Mouse (Mus musculus): ENCODE data around the gene Gsg1. TPM values are rescaled to one million over a fixed set of nuclear protein-coding genes. Genes with fewer than 3 reads are reported as not detected.

The Gsg1 gene
- polyA plus RNA-seq, 1 experiment from 2014 or later: 0.41 TPM

DNA sequence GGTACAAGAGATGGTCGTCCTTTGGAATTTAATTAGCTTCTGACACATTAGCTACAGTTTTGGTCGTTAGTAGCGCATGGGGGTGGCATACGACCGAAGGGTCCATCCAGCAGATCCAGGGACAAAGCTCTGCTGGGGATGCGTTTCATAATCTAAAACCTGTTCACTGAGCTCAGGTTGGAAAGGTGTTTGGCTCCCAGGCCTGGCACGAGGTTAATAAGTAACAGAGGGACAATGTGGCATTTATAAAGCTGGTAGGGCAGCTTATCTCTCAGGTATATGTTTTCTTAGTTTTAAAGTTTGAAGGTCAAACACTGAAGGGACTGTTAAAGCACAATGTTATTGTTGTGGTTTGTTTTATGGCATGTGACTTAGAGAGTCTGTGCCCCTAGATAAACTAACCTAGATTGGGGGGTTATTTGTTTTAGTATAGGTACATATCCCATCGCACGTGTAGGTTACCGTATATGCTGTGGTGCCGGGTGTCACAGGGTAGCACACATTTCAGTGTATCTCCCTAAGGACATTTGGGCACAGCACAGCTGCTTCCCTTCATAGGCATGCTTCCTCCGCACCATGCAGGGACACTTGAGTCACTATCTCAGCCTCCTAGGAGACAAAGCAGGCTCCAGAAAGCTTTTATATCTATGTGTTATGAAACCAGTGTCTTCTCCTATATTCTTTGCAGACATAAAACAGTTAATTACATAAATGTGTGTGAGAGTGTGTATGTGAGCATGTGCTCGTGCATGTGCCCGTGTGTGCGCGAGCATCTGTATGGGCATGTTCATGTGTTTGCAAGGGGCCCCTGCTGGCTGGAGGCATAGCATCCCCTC is 53.8 kb downstream of the Gsg1 start:
- Histone ChIP-seq H3K27ac (peak overlapping the region; percentile 80), H3K9ac (no peak overlapping the region), H3K27me3 (replicated peaks) (no peaks in the 10 kb centered on the region), H3K9me3 (no peaks in the 10 kb centered on the region), H3K36me3 (no peaks in the 10 kb centered on the region), H3K4me3 (replicated peaks) (no peak overlapping the region), H3K4me2 (replicated peaks) (peak overlapping the region; percentile 92), H3K4me1 (replicated peaks) (0 out of 2 replicates have a peak, but pooled peaks cover 10% of the 10 kb centered on the region)
- peak; percentile 86 for ATAC-seq
- WGBS: 61% methylated on average over 16 of the region's 16 CpGs

DNA sequence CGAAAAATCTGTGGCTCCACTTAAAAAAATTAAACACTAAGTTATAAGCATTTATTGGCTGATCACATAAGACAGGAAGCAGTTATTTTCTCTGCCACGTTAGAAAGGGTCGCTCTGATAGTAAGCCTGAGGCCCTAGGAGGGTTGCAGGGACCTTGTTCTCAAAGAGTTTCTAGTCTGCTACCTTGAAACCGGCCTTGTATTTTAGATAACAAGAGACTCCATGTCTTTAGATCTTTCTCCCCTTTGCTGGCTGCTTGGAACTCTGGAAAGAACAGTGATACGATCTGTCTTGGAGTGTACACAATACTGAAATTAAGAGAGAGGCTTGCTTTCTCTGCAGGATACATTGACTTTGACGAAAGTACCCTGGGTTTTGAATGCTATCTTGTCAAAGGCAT is 55.4 kb downstream of the Gsg1 start:
- ATAC-seq: no peak
- Histone ChIP-seq H3K4me3 (replicated peaks) (peak overlapping the region; percentile 80), H3K27me3 (replicated peaks) (no peaks in the 10 kb centered on the region), H3K4me1 (replicated peaks) (0 out of 2 replicates have a peak, but pooled peaks cover 10% of the 10 kb centered on the region), H3K9ac (no peak overlapping the region; the same call in 1 of the 2 replicates), H3K36me3 (no peaks in the 10 kb centered on the region), H3K27ac (peak overlapping the region; percentile 80; the same call in 1 of the 2 replicates), H3K4me2 (replicated peaks) (peak overlapping the region; percentile 92), H3K9me3 (no peaks in the 10 kb centered on the region)
- 33% methylated on average over 6 of the region's 6 CpGs for WGBS

DNA sequence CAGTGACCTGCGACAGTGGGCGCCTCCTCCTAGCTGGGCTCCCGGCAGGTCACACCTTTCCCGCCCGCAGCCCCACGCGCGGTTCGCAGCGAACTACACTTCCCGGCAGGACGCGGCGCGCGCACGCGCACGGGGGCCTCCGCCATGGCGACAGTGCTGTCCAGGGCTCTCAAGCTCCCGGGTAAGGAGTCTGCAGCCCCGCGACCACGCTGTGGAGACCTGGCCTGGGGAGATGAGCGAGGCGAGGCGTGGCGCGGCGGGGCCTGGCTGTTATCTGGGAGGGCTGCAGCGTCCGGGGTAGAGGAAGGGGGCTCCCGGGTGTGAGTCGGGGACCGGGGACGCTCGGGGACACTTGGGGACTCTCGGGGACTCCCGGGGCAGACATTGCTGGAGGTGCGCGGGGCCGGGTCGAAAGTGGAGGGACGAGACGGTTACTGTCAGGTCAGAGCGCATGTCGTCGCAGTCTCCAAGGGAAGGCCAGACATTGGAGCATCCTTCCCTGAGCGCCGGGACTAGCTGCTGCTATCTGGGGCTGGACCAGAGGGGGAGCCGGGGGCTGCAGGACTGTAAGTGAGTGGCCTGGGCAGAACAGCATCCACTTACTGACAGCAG is 56.1 kb downstream of the Gsg1 start, which contains the start of the genes Fam234b and Hebp1:
Gene Fam234b (plus strand): TSS at position 57 of the 612 bp plus-strand sequence.
Gene Hebp1 (minus strand): TSS at position 102 of the 612 bp plus-strand sequence.
- peak within 1 kb of the TSS; percentile 92 for H3K4me2 ChIP-seq (replicated peaks)
- peak within 1 kb of the TSS; percentile 76 for H3K9ac ChIP-seq
- under 1% methylated on average over 52 of the region's 52 CpGs for WGBS
- peak within 1 kb of the TSS; percentile 80; the same call in 1 of the 2 replicates for H3K27ac ChIP-seq
- H3K9me3 ChIP-seq: no peaks in the 10 kb centered on the region
- H3K36me3 ChIP-seq: no peaks in the 10 kb centered on the region
- H3K27me3 ChIP-seq (replicated peaks): no peaks in the 10 kb centered on the region
- peak within 1 kb of the TSS; percentile 80 for H3K4me3 ChIP-seq (replicated peaks)
- ATAC-seq: peak; percentile 80
- 0 out of 2 replicates have a peak, but pooled peaks cover 10% of the 10 kb centered on the region for H3K4me1 ChIP-seq (replicated peaks)

DNA sequence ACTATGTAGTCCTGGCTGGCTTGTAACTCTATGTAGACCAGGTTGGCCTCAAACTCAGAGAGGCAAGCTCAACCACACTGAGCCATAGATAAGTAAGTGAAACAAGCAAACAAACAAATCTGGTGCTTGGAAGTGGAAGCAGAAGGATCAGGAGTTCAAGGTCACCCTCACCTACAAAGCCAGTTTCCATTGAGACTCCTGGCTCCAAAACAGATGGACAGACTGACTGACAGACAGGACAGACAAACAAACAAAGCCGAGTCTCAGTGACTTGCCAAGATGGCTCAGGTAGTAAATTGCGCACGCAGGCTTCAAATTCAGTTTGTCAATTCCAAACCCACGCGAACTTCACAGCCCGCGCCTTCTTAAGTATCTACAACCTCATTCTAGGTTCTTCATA is 56.7 kb downstream of the Gsg1 start:
- Histone ChIP-seq H3K4me3 (replicated peaks) (peak overlapping the region; percentile 80), H3K4me2 (replicated peaks) (peak overlapping the region; percentile 92), H3K27ac (peak overlapping the region; percentile 80; the same call in 1 of the 2 replicates), H3K36me3 (no peaks in the 10 kb centered on the region), H3K9ac (peak overlapping the region; percentile 76), H3K9me3 (no peaks in the 10 kb centered on the region), H3K27me3 (replicated peaks) (no peaks in the 10 kb centered on the region), H3K4me1 (replicated peaks) (0 out of 2 replicates have a peak, but pooled peaks cover 10% of the 10 kb centered on the region)
- no peak for ATAC-seq
- WGBS: 15% methylated on average over 7 of the region's 7 CpGs

DNA sequence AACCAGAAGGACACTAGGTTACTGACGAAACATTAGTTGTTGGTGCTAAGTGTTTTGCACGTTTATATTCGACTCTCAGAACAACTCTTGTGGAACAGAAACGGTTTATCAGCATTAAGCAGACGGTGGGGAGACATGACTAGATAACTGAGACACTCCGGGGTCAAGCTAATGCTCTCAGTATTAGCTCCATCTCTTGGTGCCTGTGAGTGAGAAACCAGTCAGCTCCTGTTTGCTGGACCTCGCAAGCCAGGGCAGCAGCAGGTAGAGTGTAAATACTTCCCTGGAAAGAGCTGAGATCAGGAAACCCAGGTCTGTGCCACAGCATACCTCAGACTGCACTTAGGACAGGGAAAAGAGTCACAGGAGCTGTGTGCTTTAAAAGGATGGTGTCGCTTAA is 57.4 kb downstream of the Gsg1 start:
- H3K9ac ChIP-seq: no peak overlapping the region

DNA sequence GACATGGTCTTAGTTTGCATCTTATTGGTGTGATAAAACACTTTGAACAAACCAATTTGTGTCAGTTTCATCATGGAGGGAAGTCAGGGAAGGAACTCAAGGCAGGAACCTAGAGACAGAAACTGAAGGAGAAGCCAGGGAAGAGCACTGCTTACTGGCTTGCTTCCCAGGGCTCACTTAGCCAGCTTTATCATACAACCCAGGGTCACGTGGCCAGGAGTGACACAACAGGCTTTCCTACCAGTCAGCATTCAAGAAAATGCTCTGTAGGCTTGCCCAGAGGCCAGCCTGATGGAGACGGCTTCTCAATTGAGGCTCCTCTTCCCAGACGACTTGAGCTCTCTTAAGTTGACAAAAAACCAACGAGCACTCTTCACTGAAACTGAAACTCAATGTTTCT is 59.2 kb downstream of the Gsg1 start:
- Histone ChIP-seq H3K4me1 (replicated peaks) (no peaks in the 10 kb centered on the region), H3K4me3 (replicated peaks) (no peak overlapping the region), H3K27me3 (replicated peaks) (no peaks in the 10 kb centered on the region), H3K27ac (no peak overlapping the region), H3K4me2 (replicated peaks) (no peak overlapping the region), H3K36me3 (no peaks in the 10 kb centered on the region), H3K9ac (no peak overlapping the region), H3K9me3 (no peaks in the 10 kb centered on the region)
- no peak for ATAC-seq
- WGBS: 75% methylated on average over 4 of the region's 4 CpGs

More for the DNA sequence above, 57.4 kb downstream of the Gsg1 start:
- Histone ChIP-seq H3K4me2 (replicated peaks) (0 out of 2 replicates have a peak overlapping the region, but pooled peaks have one; percentile 6), H3K9me3 (no peaks in the 10 kb centered on the region), H3K4me3 (replicated peaks) (no peak overlapping the region), H3K4me1 (replicated peaks) (0 out of 2 replicates have a peak, but pooled peaks cover 8% of the 10 kb centered on the region), H3K27ac (no peak overlapping the region), H3K36me3 (no peaks in the 10 kb centered on the region), H3K27me3 (replicated peaks) (no peaks in the 10 kb centered on the region)
- no peak for ATAC-seq
- 57% methylated on average over 8 of the region's 8 CpGs for WGBS

DNA sequence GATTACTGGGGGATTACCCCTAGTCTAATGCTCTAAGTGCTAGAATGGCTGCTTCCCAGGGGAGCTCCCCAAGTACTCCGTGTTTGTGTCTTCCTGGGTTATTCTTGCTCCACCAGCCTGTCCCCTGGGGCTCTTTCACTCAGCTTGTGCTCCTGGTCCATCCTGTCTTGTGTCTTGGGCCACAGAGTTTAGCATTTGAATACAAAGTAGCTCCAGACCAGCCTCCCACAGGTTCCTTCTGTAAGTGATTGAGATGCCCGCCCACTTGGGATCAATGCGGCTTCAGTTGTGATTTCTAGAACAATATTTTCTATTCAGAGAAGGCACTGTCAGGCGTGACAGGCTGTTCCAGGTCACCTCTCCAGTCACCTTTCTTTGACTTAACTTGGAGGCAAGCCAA is 60.4 kb downstream of the Gsg1 start:
- Histone ChIP-seq H3K4me2 (replicated peaks) (no peak overlapping the region), H3K9ac (no peak overlapping the region), H3K4me3 (replicated peaks) (no peak overlapping the region), H3K36me3 (no peaks in the 10 kb centered on the region), H3K9me3 (no peaks in the 10 kb centered on the region), H3K27ac (no peak overlapping the region), H3K27me3 (replicated peaks) (no peaks in the 10 kb centered on the region), H3K4me1 (replicated peaks) (no peaks in the 10 kb centered on the region)
- no peak for ATAC-seq
- 62% methylated on average over 4 of the region's 4 CpGs for WGBS

DNA sequence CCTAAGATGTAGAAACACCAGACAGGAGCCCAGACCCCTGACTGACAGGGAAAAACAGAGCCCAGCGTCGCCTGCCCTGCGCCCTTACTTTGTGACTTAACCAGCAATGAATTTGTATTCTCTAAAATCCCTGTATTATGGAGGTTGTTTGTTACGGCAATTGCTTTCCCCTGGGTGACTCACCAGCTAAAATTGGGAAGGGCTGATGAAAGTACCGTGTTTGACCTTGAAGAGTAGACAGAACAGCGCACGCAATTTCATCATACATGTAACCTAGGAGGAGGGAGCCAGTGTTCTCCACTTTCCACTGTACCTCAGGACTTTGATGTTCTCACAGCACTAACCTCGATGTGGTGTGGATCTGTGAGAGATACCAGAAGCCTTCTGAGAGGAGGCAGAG is 61.2 kb downstream of the Gsg1 start:
- Histone ChIP-seq H3K36me3 (no peaks in the 10 kb centered on the region), H3K9ac (no peak overlapping the region), H3K9me3 (no peaks in the 10 kb centered on the region), H3K27me3 (replicated peaks) (no peaks in the 10 kb centered on the region), H3K27ac (no peak overlapping the region), H3K4me2 (replicated peaks) (no peak overlapping the region), H3K4me1 (replicated peaks) (no peaks in the 10 kb centered on the region), H3K4me3 (replicated peaks) (no peak overlapping the region)
- 82% methylated on average over 8 of the region's 8 CpGs for WGBS
- no peak for ATAC-seq

DNA sequence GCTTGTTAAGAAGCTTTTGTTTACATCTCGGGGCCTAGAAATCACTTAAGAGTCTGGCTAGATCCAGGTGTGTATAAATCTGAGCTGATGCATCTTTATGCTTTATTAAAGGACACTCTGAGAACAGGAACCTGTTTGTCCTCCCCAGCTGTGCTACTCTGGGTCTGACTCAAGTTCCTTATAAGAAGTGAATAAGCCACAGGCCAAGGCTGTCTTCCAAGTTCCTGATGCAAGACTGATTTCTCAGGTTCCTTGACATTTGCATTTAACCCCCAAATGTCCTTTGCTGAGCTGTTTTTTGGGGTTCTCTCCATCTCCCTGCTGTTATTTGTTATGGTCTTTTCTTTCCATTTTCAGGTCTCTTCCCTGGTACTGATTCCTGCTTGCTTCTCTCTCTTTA is 62.2 kb downstream of the Gsg1 start:
- Histone ChIP-seq H3K36me3 (no peaks in the 10 kb centered on the region), H3K4me3 (replicated peaks) (no peak overlapping the region), H3K27ac (no peak overlapping the region), H3K4me2 (replicated peaks) (no peak overlapping the region), H3K27me3 (replicated peaks) (no peaks in the 10 kb centered on the region), H3K9ac (no peak overlapping the region), H3K9me3 (no peaks in the 10 kb centered on the region), H3K4me1 (replicated peaks) (no peaks in the 10 kb centered on the region)
- WGBS: 78% methylated on average over 1 of the region's 1 CpGs
- no peak for ATAC-seq

DNA sequence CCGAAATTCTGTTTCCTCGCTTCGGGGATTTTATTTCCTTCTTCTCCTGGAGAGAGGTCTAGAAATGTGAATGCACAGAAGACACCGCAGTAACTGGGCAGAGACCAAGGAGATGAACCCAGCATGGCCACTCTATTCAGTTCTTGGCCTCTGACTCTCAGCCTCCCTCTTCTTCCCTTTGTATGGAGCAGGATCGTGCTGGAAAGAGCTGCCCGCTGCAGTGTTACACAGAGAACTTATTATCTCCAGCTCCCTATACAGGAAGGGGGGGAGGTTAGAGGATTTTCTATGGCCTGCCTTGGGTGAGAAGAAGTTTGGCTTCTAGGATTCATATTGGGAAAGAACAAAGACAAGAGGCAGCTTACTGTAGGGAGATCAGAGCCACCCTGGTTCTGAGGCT is 64.0 kb downstream of the Gsg1 start:
- Histone ChIP-seq H3K27me3 (replicated peaks) (no peaks in the 10 kb centered on the region), H3K9ac (no peak overlapping the region), H3K4me2 (replicated peaks) (no peak overlapping the region), H3K9me3 (no peaks in the 10 kb centered on the region), H3K27ac (no peak overlapping the region), H3K4me1 (replicated peaks) (no peaks in the 10 kb centered on the region), H3K36me3 (no peaks in the 10 kb centered on the region), H3K4me3 (replicated peaks) (no peak overlapping the region)
- no peak for ATAC-seq
- WGBS: 74% methylated on average over 6 of the region's 6 CpGs

DNA sequence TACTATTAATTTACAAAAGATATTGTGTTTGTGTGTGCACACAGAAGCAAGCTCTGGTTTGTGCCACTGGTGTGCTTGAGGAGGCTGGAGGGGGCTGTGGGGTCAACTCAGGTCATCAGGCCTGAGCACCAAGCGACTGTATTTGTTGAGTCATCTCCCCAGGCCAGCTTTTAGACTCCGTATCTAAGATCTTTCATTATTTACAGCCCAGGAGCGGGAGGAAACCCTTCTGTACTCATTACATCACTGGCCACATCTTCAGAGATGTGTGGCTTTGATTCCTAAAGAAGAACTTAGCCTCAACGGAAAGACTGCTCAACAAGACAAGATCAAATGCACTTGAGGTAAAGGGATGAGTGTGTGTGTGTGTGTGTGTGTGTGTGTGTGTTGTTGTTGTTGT is 65.5 kb downstream of the Gsg1 start:
- Histone ChIP-seq H3K4me3 (replicated peaks) (no peak overlapping the region), H3K36me3 (no peaks in the 10 kb centered on the region), H3K27ac (no peak overlapping the region), H3K4me2 (replicated peaks) (no peak overlapping the region), H3K4me1 (replicated peaks) (no peaks in the 10 kb centered on the region), H3K9ac (no peak overlapping the region), H3K27me3 (replicated peaks) (no peaks in the 10 kb centered on the region), H3K9me3 (no peaks in the 10 kb centered on the region)
- 42% methylated on average over 4 of the region's 4 CpGs for WGBS
- no peak for ATAC-seq
